Mouse (Mus musculus) heart, embryonic 14.5 days (tissue): ENCODE measurements around the gene Stx4a. TPM values are rescaled to one million over a fixed set of nuclear protein-coding genes. Genes with fewer than 3 reads are reported as not detected.
"Not testable (repeated sequence)": the region's sequence is repeated elsewhere in the genome, so short reads cannot be mapped to it uniquely, and the experiment has no call there.

Experiments used
- ATAC-seq: fragments of 200-750 bp; cut with Nextera tagmentation; 2 replicates; pipeline ENCODE4 v1.8.0; 2017; ENCODE audit warnings: low read depth, moderate TSS enrichment; ENCODE audit not compliant: insufficient number of reproducible peaks, insufficient read depth, low FRiP score
- H3K27ac ChIP-seq, 2 experiments: fragments of 200-500 bp in 1 of 2; fragments of 300-500 bp in 1 of 2; sonication (generic) in 1 of 2; replicated peaks in 1 of 2; 2 replicates each; pipeline ENCODE4 v1.5.1; 2012 to 2014; ENCODE audit warnings: low read depth in 2 of 2, low read length in 2 of 2, control low read depth in 1 of 2, mild to moderate bottlenecking in 1 of 2, mixed read lengths in 1 of 2; ENCODE audit not compliant: control insufficient read depth in 1 of 2, insufficient read depth in 1 of 2
- H3K27me3 ChIP-seq: fragments of 300-500 bp; sonication (generic); 2 replicates; pipeline ENCODE4 v1.6.1; 2014; ENCODE audit warnings: mild to moderate bottlenecking, low read length, control low read depth; ENCODE audit not compliant: control insufficient read depth, insufficient read depth
- H3K36me3 ChIP-seq: fragments of 300-500 bp; sonication (generic); 2 replicates; pipeline ENCODE4 v1.6.1; 2014; ENCODE audit warnings: mild to moderate bottlenecking, control low read depth, low read length, mixed read lengths; ENCODE audit not compliant: control insufficient read depth, insufficient read depth
- H3K4me1 ChIP-seq, 2 experiments: fragments of 200-500 bp in 1 of 2; fragments of 300-500 bp in 1 of 2; sonication (generic) in 1 of 2; 2 replicates each; pipeline ENCODE4 v1.6.1; 2012 to 2014; ENCODE audit warnings: low read length in 2 of 2, control low read depth in 1 of 2, mixed read lengths in 1 of 2; ENCODE audit not compliant: control insufficient read depth in 2 of 2, insufficient read depth in 2 of 2
- H3K4me2 ChIP-seq: fragments of 300-500 bp; sonication (generic); 2 replicates; pipeline ENCODE4 v1.6.1; 2014; ENCODE audit warnings: mild to moderate bottlenecking, low read length
- H3K4me3 ChIP-seq, 2 experiments: fragments of 200-500 bp in 1 of 2; fragments of 300-500 bp in 1 of 2; sonication (generic) in 1 of 2; 2 replicates each; pipeline ENCODE4 v1.5.1; 2012 to 2014; ENCODE audit warnings: low read length in 2 of 2, mild to moderate bottlenecking in 2 of 2, control low read depth in 1 of 2, low read depth in 1 of 2, moderate library complexity in 1 of 2; ENCODE audit not compliant: control insufficient read depth in 1 of 2, insufficient read depth in 1 of 2
- H3K9ac ChIP-seq: fragments of 300-500 bp; sonication (generic); 2 replicates; pipeline ENCODE4 v1.6.1; 2014; ENCODE audit warnings: mild to moderate bottlenecking, low read length
- H3K9me3 ChIP-seq: fragments of 300-500 bp; sonication (generic); 2 replicates; pipeline ENCODE4 v1.6.1; 2016; ENCODE audit warnings: low read length, control low read depth; ENCODE audit not compliant: control insufficient read depth
- WGBS: fragments of 180-500 bp; shearing (Covaris S2); extraction: QIAGEN DNeasy Blood & Tissue Kit; methylation state at CpG from one replicate; pipeline ENCODE4 v1.1.7; 2014; 5-methylcytosine and 5-hydroxymethylcytosine counted together
- polyA plus RNA-seq: library from polyadenylated mRNA; unstranded; fragments of >200 nt; fragmentation: Nextera tagmentation; extraction: Ambion mirVana; gene quantifications from 2 replicates; pipeline ENCODE4 v1.2.1, GENCODE M21; 2014

Stx4a gene
- 25.8 and 28.8 TPM in 2 replicates for polyA plus RNA-seq

DNA sequence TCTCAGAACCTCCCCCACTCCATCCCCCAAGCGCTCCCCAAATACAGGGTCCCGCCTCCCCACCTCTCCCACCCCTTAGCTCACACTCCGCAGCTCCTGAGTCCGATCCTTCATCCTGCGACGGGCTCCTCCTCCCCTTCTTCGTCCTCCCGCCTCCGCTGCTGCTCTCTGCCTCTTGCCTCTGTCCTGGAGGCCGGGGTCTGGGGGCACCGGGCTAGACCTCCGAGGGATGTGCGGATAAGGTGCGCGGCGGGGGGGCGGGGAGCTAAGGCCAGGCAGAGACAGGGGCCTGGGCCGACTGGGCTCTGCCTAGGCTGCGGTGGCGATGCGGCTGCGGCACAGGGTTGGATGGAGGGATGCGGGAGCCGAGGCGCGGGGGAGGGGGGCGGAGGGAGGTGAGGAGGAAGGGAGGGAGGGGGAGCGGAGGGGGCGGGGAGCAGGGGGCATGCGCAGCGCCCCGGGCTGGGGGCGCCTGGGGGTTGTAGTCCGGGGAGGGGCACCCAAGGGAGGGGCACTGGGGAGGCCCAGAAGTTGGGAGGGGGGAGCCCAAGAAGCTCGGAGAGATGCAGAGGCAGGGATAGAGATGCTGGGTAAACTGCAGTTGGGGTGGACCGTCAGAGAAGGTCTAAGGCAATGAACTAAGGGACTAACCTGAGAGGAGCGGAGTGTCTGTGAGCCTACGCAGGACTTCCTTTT is at the start of gene Stx4a, which contains the start of gene Stx1b:
Gene Stx4a (plus strand): TSS at position 119 of the 696 bp plus-strand sequence.
Gene Stx1b (minus strand): TSS at position 374 of the 696 bp plus-strand sequence.
- H3K27ac ChIP-seq: no peak within 1 kb of the TSS
- 0 out of 4 replicates have a peak, but pooled peaks cover 0 to 4% of the 10 kb centered on the region in 2 experiments for H3K4me1 ChIP-seq
- no peak; the same call in 1 of the 2 replicates for ATAC-seq
- peak within 1 kb of the TSS; percentile 73 for H3K4me2 ChIP-seq
- no peaks in the 10 kb centered on the region for H3K9me3 ChIP-seq
- peaks cover 5% of the 10 kb centered on the region; the same call in 1 of the 2 replicates for H3K27me3 ChIP-seq
- peak within 1 kb of the TSS; percentile 66 for H3K9ac ChIP-seq
- no peaks in the 10 kb centered on the region for H3K36me3 ChIP-seq
- 5% methylated on average over 33 of the region's 38 CpGs for WGBS
- peak within 1 kb of the TSS; percentile 54 to 59 for H3K4me3 ChIP-seq

DNA sequence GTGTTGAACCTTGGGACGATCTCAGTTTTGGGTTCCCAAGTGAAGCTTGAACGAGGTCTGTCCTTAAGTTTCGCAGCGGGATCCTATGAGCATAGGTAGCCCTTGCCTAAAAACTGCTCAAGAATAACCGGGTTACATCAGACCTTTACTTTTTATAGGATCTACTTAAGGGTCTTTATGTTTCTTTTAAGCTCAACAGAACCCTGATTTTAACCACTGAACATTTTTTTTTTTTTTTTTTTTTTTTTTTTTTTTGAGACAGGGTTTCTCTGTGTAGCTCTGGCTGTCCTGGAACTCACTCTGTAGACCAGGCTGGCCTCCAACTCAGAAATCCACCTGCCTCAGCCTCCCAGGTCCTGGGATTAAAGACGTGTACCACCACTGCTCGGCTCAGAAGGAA is 48.3 kb upstream of the Stx4a start:
- peak overlapping the region in 1 of 2 experiments; percentile 99; a peak in 3 of 4 replicates for H3K27ac ChIP-seq
- H3K36me3 ChIP-seq: peaks cover 24% of the 10 kb centered on the region
- H3K4me3 ChIP-seq: peak overlapping the region; percentile 85 to 92
- H3K9me3 ChIP-seq, ATAC-seq, H3K27me3 ChIP-seq: not testable (repeated sequence)
- H3K9ac ChIP-seq: peak overlapping the region; percentile 96
- H3K4me2 ChIP-seq: peak overlapping the region; percentile 87
- peaks cover 4 to 12% of the 10 kb centered on the region in 2 experiments; a peak in 3 of 4 replicates for H3K4me1 ChIP-seq
- 68% methylated on average over 7 of the region's 7 CpGs for WGBS

DNA sequence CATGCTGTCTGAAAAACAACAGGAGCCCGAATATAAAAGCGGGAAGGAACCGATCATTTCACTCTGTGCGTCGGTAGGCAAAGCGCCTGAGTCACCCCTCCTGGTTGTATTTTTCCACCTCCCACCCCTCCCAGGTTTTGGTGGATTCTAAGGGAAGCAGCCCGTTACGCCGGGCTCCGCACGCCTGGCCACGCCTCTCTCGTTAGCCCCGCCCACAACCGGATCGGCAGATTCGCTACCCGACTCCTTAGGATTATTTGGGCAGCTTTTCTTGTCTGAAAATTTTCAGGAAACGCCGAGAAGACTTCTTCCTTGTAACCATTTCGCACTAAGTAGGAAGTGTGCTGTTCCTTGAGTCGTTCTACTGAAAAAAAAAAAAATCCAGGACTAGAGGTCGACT is 47.7 kb upstream of the Stx4a start, which contains the start of gene Setd1a:
Gene Setd1a (plus strand): TSS at position 245 of the 400 bp plus-strand sequence.
- Histone ChIP-seq H3K9ac (peak within 1 kb of the TSS; percentile 96), H3K4me3 (peak within 1 kb of the TSS; percentile 85 to 92), H3K4me1 (peaks cover 4 to 9% of the 10 kb centered on the region in 2 experiments; a peak in 3 of 4 replicates), H3K27ac (peak within 1 kb of the TSS; percentile 92 to 99), H3K36me3 (peaks cover 30% of the 10 kb centered on the region), H3K27me3 (no peaks in the 10 kb centered on the region), H3K9me3 (no peaks in the 10 kb centered on the region), H3K4me2 (peak within 1 kb of the TSS; percentile 87)
- peak; percentile 66 for ATAC-seq
- WGBS: 1% methylated on average over 23 of the region's 23 CpGs

DNA sequence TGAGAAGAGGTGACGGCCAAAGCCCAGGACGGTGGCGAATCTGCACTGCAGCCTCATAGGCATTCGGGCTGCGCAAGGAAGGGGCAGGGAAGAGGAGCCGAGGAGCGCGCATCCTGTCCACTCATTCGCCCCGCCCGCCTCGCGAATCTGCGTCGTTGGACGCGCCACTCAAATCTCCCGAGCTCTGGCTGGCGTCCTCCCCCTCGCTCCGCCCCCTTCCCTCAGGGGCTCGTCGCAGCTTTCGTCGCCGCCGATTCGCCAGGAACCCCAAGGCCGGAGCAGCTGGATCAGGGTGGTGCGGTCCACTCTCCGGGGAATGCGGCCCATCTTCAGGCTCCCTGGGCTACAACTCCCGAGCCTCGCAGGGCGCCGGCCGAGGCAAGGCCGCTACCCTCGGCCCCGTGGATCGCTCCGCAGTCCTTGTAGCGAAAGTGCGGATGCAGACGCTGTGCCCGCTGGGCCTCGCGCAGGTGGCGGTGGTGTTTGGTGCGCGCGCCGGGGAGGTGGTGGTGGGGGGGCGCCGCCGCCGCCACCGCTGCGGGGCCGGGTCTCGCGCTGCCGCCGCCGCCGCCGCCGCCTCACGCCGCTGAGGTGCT is 47.1 kb upstream of the Stx4a start:
- peak overlapping the region; percentile 87 for H3K4me2 ChIP-seq
- H3K9me3 ChIP-seq: no peaks in the 10 kb centered on the region
- no peaks in the 10 kb centered on the region for H3K27me3 ChIP-seq
- peak overlapping the region; percentile 96 for H3K9ac ChIP-seq
- H3K4me3 ChIP-seq: peak overlapping the region; percentile 85 to 92
- H3K36me3 ChIP-seq: peaks cover 35% of the 10 kb centered on the region
- peak; percentile 89 for ATAC-seq
- H3K27ac ChIP-seq: peak overlapping the region; percentile 92 to 99
- WGBS: under 1% methylated on average over 67 of the region's 70 CpGs
- H3K4me1 ChIP-seq: peaks cover 4 to 9% of the 10 kb centered on the region in 2 experiments; a peak in 3 of 4 replicates

DNA sequence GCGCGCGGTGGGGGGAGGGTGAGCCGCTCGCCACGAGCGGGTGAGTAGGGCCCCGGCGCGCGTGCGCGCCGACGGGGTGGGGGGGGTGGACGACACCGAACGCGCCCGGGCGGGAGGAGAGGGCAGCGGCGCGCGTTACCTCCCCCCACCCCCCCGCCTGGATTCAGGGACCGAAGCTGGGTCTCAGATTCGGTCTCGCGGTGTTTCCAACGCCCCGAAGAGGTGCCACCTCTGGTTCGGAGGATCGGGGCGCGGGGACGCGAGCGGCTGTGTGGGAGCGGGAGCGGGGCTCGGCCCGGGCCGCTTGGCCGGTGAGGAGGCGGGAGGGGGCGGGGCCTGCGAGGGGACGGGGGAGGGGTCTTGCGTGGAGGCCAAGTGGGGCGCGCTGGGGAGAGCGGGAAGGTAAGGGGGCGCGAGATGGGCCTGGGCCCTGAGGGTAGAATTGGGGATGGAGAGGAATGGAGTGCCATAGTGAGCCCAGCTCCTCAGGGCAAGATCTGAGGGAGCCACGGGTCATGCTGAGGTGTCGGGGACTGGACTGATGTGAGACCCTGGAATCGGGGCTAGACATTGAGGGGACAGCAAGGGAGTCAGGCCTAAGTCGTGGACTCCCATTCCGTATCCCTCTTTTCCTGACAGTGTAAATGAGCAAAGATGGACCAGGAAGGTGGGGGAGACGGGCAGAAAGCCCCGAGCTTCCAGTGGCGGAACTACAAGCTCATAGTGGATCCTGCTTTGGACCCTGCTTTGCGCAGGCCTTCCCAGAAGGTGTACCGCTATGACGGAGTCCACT is 46.4 kb upstream of the Stx4a start:
- peak overlapping the region; percentile 96 for H3K9ac ChIP-seq
- H3K4me2 ChIP-seq: peak overlapping the region; percentile 87
- H3K27ac ChIP-seq: peak overlapping the region; percentile 70 to 99
- H3K9me3 ChIP-seq: no peaks in the 10 kb centered on the region
- peaks cover 4 to 9% of the 10 kb centered on the region in 2 experiments; a peak in 3 of 4 replicates for H3K4me1 ChIP-seq
- H3K4me3 ChIP-seq: peak overlapping the region; percentile 85 to 92
- H3K27me3 ChIP-seq: no peaks in the 10 kb centered on the region
- peaks cover 42% of the 10 kb centered on the region for H3K36me3 ChIP-seq
- 2% methylated on average over 54 of the region's 66 CpGs for WGBS
- ATAC-seq: peak; percentile 60

DNA sequence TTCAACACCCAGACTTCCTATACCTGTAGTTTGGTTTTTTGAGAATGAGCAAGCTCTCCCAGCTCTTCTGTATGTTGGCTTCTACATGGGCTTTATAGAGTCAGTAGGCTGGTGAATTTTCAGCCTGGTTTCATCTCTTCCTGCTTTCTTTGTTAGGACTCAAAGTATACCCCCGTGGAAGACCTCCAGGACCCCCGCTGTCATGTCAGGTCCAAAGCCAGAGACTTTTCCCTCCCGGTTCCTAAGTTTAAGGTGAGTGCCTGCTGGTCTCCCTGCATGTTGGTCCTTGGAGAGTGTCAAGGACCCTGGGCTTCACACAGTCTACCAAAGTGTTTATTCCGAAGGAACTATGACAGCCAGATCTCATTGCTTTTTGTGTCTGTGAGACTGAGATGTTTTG is 45.7 kb upstream of the Stx4a start:
- no peaks in the 10 kb centered on the region for H3K27me3 ChIP-seq
- H3K9ac ChIP-seq: peak overlapping the region; percentile 96
- peak overlapping the region; percentile 87 for H3K4me2 ChIP-seq
- peaks cover 4 to 9% of the 10 kb centered on the region in 2 experiments; a peak in 3 of 4 replicates for H3K4me1 ChIP-seq
- H3K27ac ChIP-seq: no peak overlapping the region
- H3K9me3 ChIP-seq: no peaks in the 10 kb centered on the region
- WGBS: 81% methylated on average over 4 of the region's 4 CpGs
- H3K36me3 ChIP-seq: peaks cover 47% of the 10 kb centered on the region
- ATAC-seq: no peak
- H3K4me3 ChIP-seq: peak overlapping the region; percentile 85 to 92

DNA sequence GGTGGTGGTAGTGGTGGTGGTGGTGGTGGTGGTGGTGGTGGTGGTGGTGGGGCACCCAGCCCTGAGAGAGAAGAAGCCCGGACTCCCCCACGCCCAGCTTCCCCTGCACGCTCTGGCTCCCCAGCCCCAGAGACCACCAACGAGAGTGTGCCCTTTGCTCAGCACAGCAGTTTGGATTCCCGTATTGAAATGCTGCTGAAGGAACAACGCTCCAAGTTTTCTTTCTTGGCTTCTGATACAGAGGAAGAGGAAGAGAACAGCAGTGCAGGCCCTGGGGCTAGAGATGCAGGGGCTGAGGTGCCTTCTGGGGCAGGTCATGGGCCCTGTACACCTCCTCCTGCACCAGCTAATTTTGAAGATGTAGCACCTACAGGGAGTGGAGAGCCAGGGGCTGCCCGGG is 38.8 kb upstream of the Stx4a start, which contains the start of gene Gm49388:
Gene Gm49388 (plus strand): TSS at position 301 of the 400 bp plus-strand sequence.
- Histone ChIP-seq H3K27ac (no peak within 1 kb of the TSS), H3K4me1 (no peaks in the 10 kb centered on the region), H3K27me3 (no peaks in the 10 kb centered on the region), H3K9me3 (no peaks in the 10 kb centered on the region), H3K9ac (no peak within 1 kb of the TSS), H3K36me3 (peaks cover 98% of the 10 kb centered on the region), H3K4me2 (no peak within 1 kb of the TSS), H3K4me3 (no peak within 1 kb of the TSS)
- 95% methylated on average over 7 of the region's 7 CpGs for WGBS
- no peak; the same call in 1 of the 2 replicates for ATAC-seq
